Mouse (Mus musculus) lung, postnatal 0 days (tissue): ENCODE results near the gene Srcin1. TPM values are rescaled to one million over a fixed set of nuclear protein-coding genes. Genes with fewer than 3 reads are reported as not detected.
A peak's percentile ranks its signal among the peaks of the same experiment; 100 is the strongest.

Source experiments
- ATAC-seq: fragments of 200-750 bp; cut with Nextera tagmentation; 2 replicates; pipeline ENCODE4 v1.8.0; 2017; ENCODE audit warnings: moderate library complexity
- DNase-seq: peaks from one replicate; pipeline ENCODE4 v3.0.0-alpha.2; 2016; ENCODE audit warnings: low spot score
- H3K27ac ChIP-seq: fragments of 300-500 bp; sonication (generic); 2 replicates; pipeline ENCODE4 v1.5.1; 2014; ENCODE audit warnings: antibody characterized with exemption, mild to moderate bottlenecking, low read length, mixed read lengths
- H3K27me3 ChIP-seq: fragments of 300-500 bp; sonication (generic); replicated peaks from 2 replicates; pipeline ENCODE4 v1.6.1; 2014; ENCODE audit warnings: low read length, mixed read lengths; ENCODE audit not compliant: insufficient read depth
- H3K36me3 ChIP-seq: fragments of 300-500 bp; sonication (generic); 2 replicates; pipeline ENCODE4 v1.6.1; 2014; ENCODE audit warnings: low read length, mixed read lengths; ENCODE audit not compliant: insufficient read depth
- H3K4me1 ChIP-seq: fragments of 300-500 bp; sonication (generic); 2 replicates; pipeline ENCODE4 v1.6.1; 2014; ENCODE audit warnings: antibody characterized with exemption, low read depth, low read length, mixed read lengths; ENCODE audit not compliant: insufficient read depth
- H3K4me2 ChIP-seq: fragments of 300-500 bp; sonication (generic); replicated peaks from 2 replicates; pipeline ENCODE4 v1.6.1; 2014; ENCODE audit warnings: low read depth, mild to moderate bottlenecking, low read length, moderate library complexity, mixed read lengths
- H3K4me3 ChIP-seq: fragments of 300-500 bp; sonication (generic); 2 replicates; pipeline ENCODE4 v1.5.1; 2014; ENCODE audit warnings: low read depth, low read length
- H3K9ac ChIP-seq: fragments of 300-500 bp; sonication (generic); replicated peaks from 2 replicates; pipeline ENCODE4 v1.6.1; 2014; ENCODE audit warnings: low read depth, mild to moderate bottlenecking
- H3K9me3 ChIP-seq: fragments of 300-500 bp; sonication (generic); 2 replicates; pipeline ENCODE4 v1.6.1; 2016; ENCODE audit warnings: low read length, mixed read lengths
- CTCF ChIP-seq: IDR thresholded peaks from 2 replicates; pipeline ENCODE4 v1.5.1; 2016; ENCODE audit warnings: antibody characterized with exemption, mild to moderate bottlenecking
- EP300 ChIP-seq: IDR thresholded peaks from 2 replicates; pipeline ENCODE4 v1.6.1; 2016; ENCODE audit warnings: antibody characterized with exemption, mild to moderate bottlenecking, control low read depth
- WGBS: fragments of 180-500 bp; shearing (Covaris S2); extraction: QIAGEN DNeasy Blood & Tissue Kit; methylation state at CpG from one replicate; pipeline ENCODE4 v1.1.7; 2014; 5-methylcytosine and 5-hydroxymethylcytosine counted together
- polyA plus RNA-seq: library from polyadenylated mRNA; unstranded; fragments of >200 nt; fragmentation: Nextera tagmentation; extraction: Ambion mirVana; gene quantifications from 2 replicates; pipeline ENCODE4 v1.2.1, GENCODE M21; 2015

The Srcin1 gene
- polyA plus RNA-seq, 1 experiment from 2014 or later, result 0.36 TPM

- Histone ChIP-seq H3K9me3 (no peaks in the 10 kb centered on the region), H3K4me1 (peaks cover 10% of the 10 kb centered on the region; the same call in 1 of the 2 replicates), H3K27me3 (peaks cover 61% of the 10 kb centered on the region), H3K4me2 (peak overlapping the region; percentile 34), H3K27ac (no peak overlapping the region), H3K36me3 (no peaks in the 10 kb centered on the region), H3K9ac (no peak overlapping the region), H3K4me3 (0 out of 2 replicates have a peak overlapping the region, but pooled peaks have one; percentile 10)
- 1% methylated on average over 35 of the region's 36 CpGs for WGBS
- TF ChIP-seq EP300, result no peak
- peak; percentile 41 for TF ChIP-seq CTCF
- DNase-seq, result peak; percentile 32
- no peak for ATAC-seq
These were observed 39.0 kb downstream of the Srcin1 start for GRCm38 (mm10) chr11:97536835-97537579.

DNA sequence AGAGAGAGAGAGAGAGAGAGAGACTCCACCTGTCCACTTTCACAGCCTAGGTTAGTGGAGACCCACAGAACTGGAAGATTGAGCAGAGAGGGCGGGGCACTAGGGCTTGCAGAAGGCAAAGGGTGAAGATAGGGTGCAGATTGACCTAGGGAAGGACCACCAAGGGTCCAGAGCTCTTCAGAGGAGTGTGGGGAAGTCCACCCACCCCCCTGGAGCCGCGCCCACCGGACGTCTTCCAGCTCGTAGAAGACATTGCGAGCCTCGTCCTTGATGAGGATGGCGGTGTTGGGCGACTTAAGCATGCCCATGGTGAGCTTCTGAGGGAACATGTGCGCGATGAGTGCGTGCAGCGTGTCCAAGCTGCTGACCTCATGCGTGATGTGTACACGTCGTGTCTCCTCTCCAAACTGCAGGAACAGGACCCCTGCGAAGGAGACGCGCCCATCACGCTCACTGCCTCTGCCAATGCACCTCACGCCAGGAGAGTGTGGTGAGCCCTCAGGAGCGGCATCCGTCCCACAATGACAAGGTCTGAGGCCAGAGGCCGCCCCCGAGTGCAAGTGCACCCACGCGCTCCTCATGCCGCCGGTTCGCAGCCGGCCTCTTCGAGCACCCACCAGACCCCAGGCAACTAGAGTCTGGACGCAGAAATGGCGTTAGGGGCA is 39.8 kb downstream of the Srcin1 start:
- Histone ChIP-seq H3K4me1 (peaks cover 13% of the 10 kb centered on the region; the same call in 1 of the 2 replicates), H3K9ac (no peak overlapping the region), H3K27ac (no peak overlapping the region), H3K9me3 (no peaks in the 10 kb centered on the region), H3K4me3 (no peak overlapping the region), H3K36me3 (no peaks in the 10 kb centered on the region), H3K27me3 (peaks cover 63% of the 10 kb centered on the region), H3K4me2 (no peak overlapping the region; the same call in 1 of the 2 replicates)
- DNase-seq (no peak), ATAC-seq (no peak)
- WGBS, result 15% methylated on average over 35 of the region's 35 CpGs
- TF ChIP-seq CTCF, result no peak
- TF ChIP-seq EP300, result no peak

DNA sequence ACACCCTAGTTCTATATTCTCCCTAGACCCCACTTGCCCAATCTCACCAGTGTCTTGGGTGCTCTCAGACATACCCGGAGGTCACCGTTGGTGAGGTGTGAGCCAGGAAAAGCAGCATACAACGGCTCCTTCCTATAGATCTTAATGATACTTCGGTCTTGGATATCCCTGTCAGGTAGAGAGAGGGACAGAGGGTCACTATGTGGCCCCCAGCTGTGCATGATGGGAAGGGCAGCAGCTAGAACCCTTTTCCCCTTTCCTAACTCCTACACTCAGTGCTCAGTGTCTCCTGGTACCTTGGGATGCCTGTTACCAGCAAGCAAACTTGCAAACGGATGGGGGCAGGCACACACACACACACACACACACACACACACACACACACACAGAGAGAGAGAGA is 40.3 kb downstream of the Srcin1 start:
- Histone ChIP-seq H3K9ac (no peak overlapping the region), H3K4me2 (no peak overlapping the region), H3K27ac (no peak overlapping the region), H3K36me3 (no peaks in the 10 kb centered on the region), H3K9me3 (no peaks in the 10 kb centered on the region), H3K27me3 (peaks cover 63% of the 10 kb centered on the region), H3K4me3 (no peak overlapping the region), H3K4me1 (peaks cover 12% of the 10 kb centered on the region; the same call in 1 of the 2 replicates)
- TF ChIP-seq CTCF (no peak), EP300 (no peak)
- DNase-seq, result no peak
- 58% methylated on average over 5 of the region's 5 CpGs for WGBS
- ATAC-seq, result no peak

GRCm38 (mm10) chr11:97535308-97535630 is 40.7 kb downstream of the Srcin1 start:
- Histone ChIP-seq H3K36me3 (no peaks in the 10 kb centered on the region), H3K9ac (no peak overlapping the region), H3K27ac (no peak overlapping the region), H3K9me3 (no peaks in the 10 kb centered on the region), H3K4me1 (0 out of 2 replicates have a peak, but pooled peaks cover 9% of the 10 kb centered on the region), H3K4me3 (peak overlapping the region; percentile 19; the same call in 1 of the 2 replicates), H3K4me2 (no peak overlapping the region), H3K27me3 (peaks cover 63% of the 10 kb centered on the region)
- WGBS, result 21% methylated on average over 5 of the region's 5 CpGs
- DNase-seq (no peak), ATAC-seq (no peak)
- TF ChIP-seq EP300 (no peak), CTCF (no peak)

DNA sequence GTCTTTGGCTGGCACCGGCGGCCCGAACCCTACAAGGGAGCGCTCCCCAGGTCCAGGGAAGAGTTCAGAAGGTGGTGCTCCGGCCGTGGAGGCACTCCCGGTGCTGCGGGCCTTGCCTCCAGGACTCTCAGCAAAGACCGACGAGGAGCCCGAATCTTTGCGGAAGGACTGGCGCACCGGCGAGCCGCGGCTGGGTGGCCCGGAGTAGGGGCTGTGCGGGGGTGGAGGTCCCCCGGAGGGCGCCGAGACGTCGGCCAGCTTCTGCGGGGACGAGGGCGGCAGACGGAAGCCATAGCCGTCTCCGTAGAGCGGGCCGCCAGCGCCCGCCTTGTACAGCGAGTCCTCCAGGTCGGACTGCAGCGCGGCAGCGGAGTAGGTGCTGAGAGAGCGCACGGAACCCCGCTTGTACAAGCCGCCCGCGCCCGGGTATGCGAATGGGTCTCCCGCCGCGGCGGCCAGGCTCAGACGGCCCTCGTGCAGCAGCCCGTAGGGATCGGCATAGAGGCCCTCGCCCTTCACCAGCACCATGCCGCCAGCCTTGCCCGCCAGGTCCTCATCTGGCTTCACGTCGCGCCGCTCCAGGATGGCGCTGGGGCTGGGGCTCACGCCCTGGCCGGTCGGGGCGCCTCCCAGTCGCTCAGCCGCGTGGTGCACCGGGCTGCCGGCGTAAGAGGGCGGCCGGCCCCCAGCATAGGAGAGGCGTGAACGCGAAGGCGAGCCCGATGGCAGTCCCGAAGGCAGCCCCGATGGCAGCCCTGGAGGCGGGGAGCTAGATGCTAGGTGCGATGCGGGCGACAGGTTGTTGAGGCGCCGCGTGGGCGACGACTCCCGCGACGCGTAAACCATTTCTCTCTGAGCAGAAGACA is 41.3 kb downstream of the Srcin1 start:
- Histone ChIP-seq H3K4me1 (0 out of 2 replicates have a peak, but pooled peaks cover 9% of the 10 kb centered on the region), H3K4me2 (peak overlapping the region; percentile 17; the same call in 1 of the 2 replicates), H3K27ac (no peak overlapping the region), H3K9ac (no peak overlapping the region), H3K4me3 (peak overlapping the region; percentile 19), H3K27me3 (peaks cover 62% of the 10 kb centered on the region), H3K9me3 (no peaks in the 10 kb centered on the region), H3K36me3 (no peaks in the 10 kb centered on the region)
- 5% methylated on average over 88 of the region's 95 CpGs for WGBS
- ATAC-seq, result no peak
- TF ChIP-seq CTCF (no peak), EP300 (no peak)
- no peak for DNase-seq

DNA sequence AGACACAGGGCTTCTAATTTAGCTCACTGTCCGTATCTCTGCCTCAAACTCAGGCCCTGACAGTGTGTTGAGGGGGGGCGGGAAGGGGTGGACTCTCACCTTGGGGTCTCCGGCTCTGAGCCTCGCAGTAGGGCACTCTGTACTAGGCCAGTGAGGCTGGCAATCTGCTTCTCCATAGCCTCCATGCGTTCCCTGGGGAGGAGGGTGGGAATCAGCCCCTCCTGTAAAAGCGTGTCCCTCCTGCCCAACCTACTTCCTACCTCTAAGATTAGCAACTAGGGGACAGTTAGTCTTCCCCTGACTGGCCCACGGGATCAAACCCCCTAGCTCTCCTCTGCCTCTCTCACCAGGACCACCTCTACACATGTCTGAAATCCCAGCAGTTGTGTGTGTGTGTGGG is 42.3 kb downstream of the Srcin1 start:
- H3K9me3 ChIP-seq, result no peaks in the 10 kb centered on the region
- no peak overlapping the region for H3K4me3 ChIP-seq
- TF ChIP-seq EP300, result no peak
- no peak for TF ChIP-seq CTCF
- H3K9ac ChIP-seq, result no peak overlapping the region
- no peaks in the 10 kb centered on the region for H3K36me3 ChIP-seq
- no peak overlapping the region for H3K27ac ChIP-seq
- peaks cover 57% of the 10 kb centered on the region for H3K27me3 ChIP-seq
- no peak overlapping the region for H3K4me2 ChIP-seq
- DNase-seq (no peak), ATAC-seq (no peak)
- H3K4me1 ChIP-seq, result 0 out of 2 replicates have a peak, but pooled peaks cover 9% of the 10 kb centered on the region
- WGBS, result 25% methylated on average over 7 of the region's 7 CpGs
